Mouse (Mus musculus): Measurements from ENCODE around the gene Flywch1. TPM values are rescaled to one million over a fixed set of nuclear protein-coding genes. Genes with fewer than 3 reads are reported as not detected.

Gene Flywch1
- polyA plus RNA-seq, 1 experiment, result 43.5 TPM

- H3K4me3 ChIP-seq, result no peak within 1 kb of the TSS
- H3K4me2 ChIP-seq (ENCODE audit: low read depth), result peak within 1 kb of the TSS; percentile 51
- H3K27me3 ChIP-seq (ENCODE audit: control insufficient read depth, insufficient read depth, insufficient read length), result peaks cover 38% of the 10 kb centered on the region
- TF ChIP-seq MYOG (IDR thresholded peaks at IDR 0.05; ENCODE audit: control insufficient read depth in 1 of 3, insufficient read depth in 1 of 3, insufficient read length in 2 of 3, low read depth in 2 of 3), result peak in 2 of 3 experiments; percentile 63 to 74
- no peak for TF ChIP-seq POLR2A (IDR thresholded peaks at IDR 0.05; ENCODE audit: insufficient read length, low read depth)
- TF ChIP-seq TCF3 (IDR thresholded peaks at IDR 0.05; ENCODE audit: insufficient read length, low read depth), result peak; percentile 21
- no peak for TF ChIP-seq E2F4 (IDR thresholded peaks at IDR 0.05; ENCODE audit: insufficient read depth)
- no peak for TF ChIP-seq SRF (IDR thresholded peaks at IDR 0.05; ENCODE audit: control insufficient read depth, insufficient read length, low read depth)
- peak in 2 of 3 experiments; percentile 92 to 95 for TF ChIP-seq MYOD1 (IDR thresholded peaks at IDR 0.05; ENCODE audit: control insufficient read depth in 1 of 3, insufficient read length in 2 of 3, low read depth in 2 of 3)
- H3ac ChIP-seq (ENCODE audit: control insufficient read depth, insufficient read length), result no peak within 1 kb of the TSS
- no peaks in the 10 kb centered on the region for H3K79me2 ChIP-seq (ENCODE audit: control insufficient read depth, insufficient read depth)
- H3K36me3 ChIP-seq (ENCODE audit: control insufficient read depth, insufficient read depth), result no peaks in the 10 kb centered on the region
Measured at GRCm38 (mm10) chr17:23745301-23746251, 25.8 kb downstream of the Flywch1 start, which contains the start of gene Kremen2. TSS of gene Kremen2 (minus strand) at chr17:23745833.

GRCm38 (mm10) chr17:23744651-23745050 lies 26.8 kb downstream of the Flywch1 start:
- no peak overlapping the region for H3K4me3 ChIP-seq

GRCm38 (mm10) chr17:23744076-23744475 lies 27.3 kb downstream of the Flywch1 start:
- Histone ChIP-seq H3K79me2 (ENCODE audit: control insufficient read depth, insufficient read depth) (no peaks in the 10 kb centered on the region), H3K27me3 (ENCODE audit: control insufficient read depth, insufficient read depth, insufficient read length) (peaks cover 38% of the 10 kb centered on the region), H3K4me3 (no peak overlapping the region), H3ac (ENCODE audit: control insufficient read depth, insufficient read length) (no peak overlapping the region), H3K4me2 (ENCODE audit: low read depth) (no peak overlapping the region), H3K36me3 (ENCODE audit: control insufficient read depth, insufficient read depth) (no peaks in the 10 kb centered on the region)
- TF ChIP-seq USF1 (IDR thresholded peaks at IDR 0.05; ENCODE audit: low read depth), result no peak
- no peak for TF ChIP-seq MAX (IDR thresholded peaks at IDR 0.05; ENCODE audit: low read depth)

More at GRCm38 (mm10) chr17:23744651-23745050, 26.8 kb downstream of the Flywch1 start:
- Histone ChIP-seq H3K4me2 (ENCODE audit: low read depth) (no peak overlapping the region), H3K36me3 (ENCODE audit: control insufficient read depth, insufficient read depth) (no peaks in the 10 kb centered on the region), H3ac (ENCODE audit: control insufficient read depth, insufficient read length) (no peak overlapping the region), H3K79me2 (ENCODE audit: control insufficient read depth, insufficient read depth) (no peaks in the 10 kb centered on the region), H3K27me3 (ENCODE audit: control insufficient read depth, insufficient read depth, insufficient read length) (peaks cover 38% of the 10 kb centered on the region)
- no peak for TF ChIP-seq POLR2A (IDR thresholded peaks at IDR 0.05; ENCODE audit: insufficient read length, low read depth)
- TF ChIP-seq POLR2AphosphoS2 (IDR thresholded peaks at IDR 0.05; ENCODE audit: insufficient read length, low read depth), result no peak
- no peak for TF ChIP-seq REST (IDR thresholded peaks at IDR 0.05; ENCODE audit: insufficient read depth, insufficient read length)
- no peak for TF ChIP-seq CEBPB (IDR thresholded peaks at IDR 0.05; ENCODE audit: insufficient read depth, poor library complexity, severe bottlenecking)
- no peak for TF ChIP-seq SRF (IDR thresholded peaks at IDR 0.05; ENCODE audit: control insufficient read depth, insufficient read length, low read depth)
- TF ChIP-seq MYOD1 (IDR thresholded peaks at IDR 0.05; ENCODE audit: control insufficient read depth in 1 of 3, insufficient read length in 2 of 3, low read depth in 2 of 3), result no peak
- no peak for TF ChIP-seq MAX (IDR thresholded peaks at IDR 0.05; ENCODE audit: low read depth)
- no peak for TF ChIP-seq MYOG (IDR thresholded peaks at IDR 0.05; ENCODE audit: control insufficient read depth in 1 of 3, insufficient read depth in 1 of 3, insufficient read length in 2 of 3, low read depth in 2 of 3)
- TF ChIP-seq E2F4 (IDR thresholded peaks at IDR 0.05; ENCODE audit: insufficient read depth), result no peak
- no peak for TF ChIP-seq TCF3 (IDR thresholded peaks at IDR 0.05; ENCODE audit: insufficient read length, low read depth)
- TF ChIP-seq USF1 (IDR thresholded peaks at IDR 0.05; ENCODE audit: low read depth), result no peak
- TF ChIP-seq TCF12 (IDR thresholded peaks at IDR 0.05; ENCODE audit: insufficient read depth, poor library complexity, severe bottlenecking), result no peak

- Histone ChIP-seq H3K4me3 (no peak overlapping the region), H3K79me2 (ENCODE audit: control insufficient read depth, insufficient read depth) (no peaks in the 10 kb centered on the region), H3K36me3 (ENCODE audit: control insufficient read depth, insufficient read depth) (no peaks in the 10 kb centered on the region), H3ac (ENCODE audit: control insufficient read depth, insufficient read length) (no peak overlapping the region), H3K4me2 (ENCODE audit: low read depth) (no peak overlapping the region), H3K27me3 (ENCODE audit: control insufficient read depth, insufficient read depth, insufficient read length) (peaks cover 38% of the 10 kb centered on the region)
- no peak for TF ChIP-seq MYOG (IDR thresholded peaks at IDR 0.05; ENCODE audit: control insufficient read depth in 1 of 3, insufficient read depth in 1 of 3, insufficient read length in 2 of 3, low read depth in 2 of 3)
- TF ChIP-seq MAX (IDR thresholded peaks at IDR 0.05; ENCODE audit: low read depth), result no peak
- no peak for TF ChIP-seq USF1 (IDR thresholded peaks at IDR 0.05; ENCODE audit: low read depth)
- no peak for TF ChIP-seq MYOD1 (IDR thresholded peaks at IDR 0.05; ENCODE audit: control insufficient read depth in 1 of 3, insufficient read length in 2 of 3, low read depth in 2 of 3)
- no peak for TF ChIP-seq CEBPB (IDR thresholded peaks at IDR 0.05; ENCODE audit: insufficient read depth, poor library complexity, severe bottlenecking)
- no peak for TF ChIP-seq TCF3 (IDR thresholded peaks at IDR 0.05; ENCODE audit: insufficient read length, low read depth)
- no peak for TF ChIP-seq REST (IDR thresholded peaks at IDR 0.05; ENCODE audit: insufficient read depth, insufficient read length)
- TF ChIP-seq E2F4 (IDR thresholded peaks at IDR 0.05; ENCODE audit: insufficient read depth), result no peak
- TF ChIP-seq POLR2A (IDR thresholded peaks at IDR 0.05; ENCODE audit: insufficient read length, low read depth), result no peak
- TF ChIP-seq TCF12 (IDR thresholded peaks at IDR 0.05; ENCODE audit: insufficient read depth, poor library complexity, severe bottlenecking), result no peak
- no peak for TF ChIP-seq POLR2AphosphoS2 (IDR thresholded peaks at IDR 0.05; ENCODE audit: insufficient read length, low read depth)
- TF ChIP-seq SRF (IDR thresholded peaks at IDR 0.05; ENCODE audit: control insufficient read depth, insufficient read length, low read depth), result no peak
Measured at GRCm38 (mm10) chr17:23742941-23743340, 28.5 kb downstream of the Flywch1 start.
